Mouse (Mus musculus): ENCODE data around the gene Bank1. TPM values are rescaled to one million over a fixed set of nuclear protein-coding genes. Genes with fewer than 3 reads are reported as not detected.

The Bank1 gene
- total RNA-seq, 2 experiments from 2014 or later = 0.87 to 1.1 TPM

- DNase-seq (ENCODE audit: extremely low spot score in 1 of 2, low spot score in 1 of 2) = no peak
Observed at GRCm38 (mm10) chr3:136115478-136116215, 210.2 kb downstream of the Bank1 start.

- DNase-seq (ENCODE audit: extremely low spot score in 1 of 2, low spot score in 1 of 2) = no peak
Observed at GRCm38 (mm10) chr3:136109411-136110139, 216.3 kb downstream of the Bank1 start.

- DNase-seq (ENCODE audit: extremely low spot score in 1 of 2, low spot score in 1 of 2) = no peak
Observed at GRCm38 (mm10) chr3:136106452-136106851, 219.4 kb downstream of the Bank1 start.

- no peak for DNase-seq (ENCODE audit: extremely low spot score in 1 of 2, low spot score in 1 of 2)
Observed at GRCm38 (mm10) chr3:136103339-136103738, 222.5 kb downstream of the Bank1 start.

- DNase-seq (ENCODE audit: extremely low spot score in 1 of 2, low spot score in 1 of 2) = no peak
Observed at GRCm38 (mm10) chr3:136100973-136101500, 224.8 kb downstream of the Bank1 start.

- DNase-seq (ENCODE audit: extremely low spot score in 1 of 2, low spot score in 1 of 2) = no peak
Observed at GRCm38 (mm10) chr3:136100292-136100691, 225.6 kb downstream of the Bank1 start.

GRCm38 (mm10) chr3:136086948-136087660, 238.8 kb downstream of the Bank1 start:
- no peak for DNase-seq (ENCODE audit: extremely low spot score in 1 of 2, low spot score in 1 of 2)

- DNase-seq (ENCODE audit: extremely low spot score in 1 of 2, low spot score in 1 of 2) = no peak
Observed at GRCm38 (mm10) chr3:136086431-136086830, 239.4 kb downstream of the Bank1 start.

- DNase-seq (ENCODE audit: extremely low spot score in 1 of 2, low spot score in 1 of 2) = no peak
Observed at GRCm38 (mm10) chr3:136085077-136085476, 240.8 kb downstream of the Bank1 start.

GRCm38 (mm10) chr3:136084066-136084465, 241.8 kb downstream of the Bank1 start:
- DNase-seq (ENCODE audit: extremely low spot score in 1 of 2, low spot score in 1 of 2) = no peak

GRCm38 (mm10) chr3:136081264-136081663, 244.6 kb downstream of the Bank1 start:
- DNase-seq (ENCODE audit: extremely low spot score in 1 of 2, low spot score in 1 of 2) = no peak

- no peak for DNase-seq (ENCODE audit: extremely low spot score in 1 of 2, low spot score in 1 of 2)
Observed at GRCm38 (mm10) chr3:136078535-136078934, 247.3 kb downstream of the Bank1 start.

- DNase-seq (ENCODE audit: extremely low spot score in 1 of 2, low spot score in 1 of 2) = no peak
Observed at GRCm38 (mm10) chr3:136070394-136070793, 255.5 kb downstream of the Bank1 start.

GRCm38 (mm10) chr3:136061907-136062306, 264.0 kb downstream of the Bank1 start:
- DNase-seq (ENCODE audit: extremely low spot score in 1 of 2, low spot score in 1 of 2) = no peak

- DNase-seq (ENCODE audit: extremely low spot score in 1 of 2, low spot score in 1 of 2) = no peak
Observed at GRCm38 (mm10) chr3:136050635-136051034, 275.2 kb downstream of the Bank1 start.

- no peak for DNase-seq (ENCODE audit: extremely low spot score in 1 of 2, low spot score in 1 of 2)
Observed at GRCm38 (mm10) chr3:136050215-136050614, 275.7 kb downstream of the Bank1 start.

GRCm38 (mm10) chr3:136048026-136048425, 277.8 kb downstream of the Bank1 start:
- no peak for DNase-seq (ENCODE audit: extremely low spot score in 1 of 2, low spot score in 1 of 2)

GRCm38 (mm10) chr3:136045381-136045780, 280.5 kb downstream of the Bank1 start:
- no peak for DNase-seq (ENCODE audit: extremely low spot score in 1 of 2, low spot score in 1 of 2)

- no peak for DNase-seq (ENCODE audit: extremely low spot score in 1 of 2, low spot score in 1 of 2)
Observed at GRCm38 (mm10) chr3:136040041-136040440, 285.8 kb downstream of the Bank1 start.

- DNase-seq (ENCODE audit: extremely low spot score in 1 of 2, low spot score in 1 of 2) = no peak
Observed at GRCm38 (mm10) chr3:136039446-136039845, 286.4 kb downstream of the Bank1 start.

GRCm38 (mm10) chr3:136037254-136037653, 288.6 kb downstream of the Bank1 start:
- DNase-seq (ENCODE audit: extremely low spot score in 1 of 2, low spot score in 1 of 2) = no peak
